Mouse (Mus musculus) testis, adult 2 months (tissue): ENCODE data around the gene Erg. TPM values are rescaled to one million over a fixed set of nuclear protein-coding genes. Genes with fewer than 3 reads are reported as not detected.

ENCODE experiments used
- H3K27ac ChIP-seq: fragments of 200-500 bp; 2 replicates; pipeline ENCODE4 v1.5.1; 2012; ENCODE audit warnings: low read depth, low read length; ENCODE audit not compliant: control insufficient read depth, insufficient read depth
- H3K27me3 ChIP-seq: fragments of 200-500 bp; 2 replicates; pipeline ENCODE4 v1.6.1; 2012; ENCODE audit warnings: mild to moderate bottlenecking, low read length, moderate library complexity; ENCODE audit not compliant: control insufficient read depth, insufficient read depth
- H3K36me3 ChIP-seq: fragments of 200-500 bp; 2 replicates; pipeline ENCODE4 v1.6.1; 2012; ENCODE audit warnings: mild to moderate bottlenecking, low read length; ENCODE audit not compliant: control insufficient read depth, insufficient read depth
- H3K4me1 ChIP-seq: fragments of 200-500 bp; 2 replicates; pipeline ENCODE4 v1.6.1; 2012; ENCODE audit warnings: low read length; ENCODE audit not compliant: control insufficient read depth, insufficient read depth
- H3K4me3 ChIP-seq: fragments of 200-500 bp; 2 replicates; pipeline ENCODE4 v1.5.1; 2012; ENCODE audit warnings: low read depth, mild to moderate bottlenecking, low read length, moderate library complexity, mixed read lengths; ENCODE audit not compliant: control insufficient read depth
- CTCF ChIP-seq: fragments of 200-500 bp; IDR thresholded peaks from 2 replicates; pipeline ENCODE4 v1.5.1; 2012; ENCODE audit warnings: low read depth, mild to moderate bottlenecking, inconsistent platforms, low read length, moderate library complexity; ENCODE audit not compliant: control insufficient read depth, insufficient read depth, insufficient replicate concordance
- POLR2A ChIP-seq: fragments of 200-500 bp; IDR thresholded peaks from 2 replicates; pipeline ENCODE4 v1.6.1; 2012; ENCODE audit warnings: low read depth, mild to moderate bottlenecking, inconsistent platforms, low read length, moderate library complexity; ENCODE audit not compliant: control insufficient read depth
- polyA plus RNA-seq: library from polyadenylated mRNA; depleted of rRNA; stranded (reverse); fragments of >200 nt; gene quantifications from 2 replicates; pipeline ENCODE4 v1.2.3, GENCODE M21; 2012; rRNA removed

Erg gene
- 1.5 and 2.0 TPM in 2 replicates for polyA plus RNA-seq

DNA sequence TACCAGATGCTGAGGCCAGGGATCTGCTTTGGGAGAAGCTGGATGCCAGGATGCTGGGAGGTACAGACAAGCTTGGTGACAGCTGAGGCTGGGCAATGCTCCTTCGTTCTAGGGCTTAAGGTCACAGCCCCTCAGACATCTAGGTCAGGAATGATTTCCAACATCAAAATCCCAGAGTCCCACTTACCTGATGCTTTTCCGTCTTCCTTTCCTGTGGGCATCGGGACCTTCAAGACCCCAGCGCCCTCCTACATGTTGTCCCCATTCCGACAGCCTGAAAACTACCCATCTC lies at the start of gene Erg:
Erg (minus strand) TSS at position 283 of the 292 bp plus-strand sequence.
- Histone ChIP-seq H3K4me1 (peaks cover 7% of the 10 kb centered on the region), H3K4me3 (peak within 1 kb of the TSS; percentile 41), H3K27ac (no peak within 1 kb of the TSS), H3K27me3 (no peaks in the 10 kb centered on the region), H3K36me3 (no peaks in the 10 kb centered on the region)
- TF ChIP-seq CTCF (no peak), POLR2A (no peak)

DNA sequence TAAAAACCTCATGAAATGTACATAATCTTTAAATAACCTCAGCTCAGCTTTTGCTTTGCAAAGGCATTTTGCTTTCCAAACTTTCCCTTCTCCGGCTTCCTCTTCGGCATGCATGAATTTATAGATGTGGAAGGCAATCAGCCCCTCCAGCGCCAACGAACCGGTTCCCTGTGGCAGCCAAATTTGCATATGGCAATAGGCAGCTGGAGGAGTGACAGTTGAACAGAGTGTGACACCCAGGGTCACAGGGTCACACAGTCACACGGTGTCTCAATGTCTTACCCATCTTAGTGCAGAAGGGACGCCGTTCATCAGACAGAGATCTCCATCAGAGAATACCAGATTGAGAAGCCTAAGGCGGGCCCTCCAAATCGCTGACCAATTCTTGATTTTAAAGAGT lies 45.4 kb upstream of the Erg start:
- Histone ChIP-seq H3K4me1 (no peaks in the 10 kb centered on the region), H3K27ac (no peak overlapping the region), H3K4me3 (no peak overlapping the region), H3K36me3 (no peaks in the 10 kb centered on the region), H3K27me3 (no peaks in the 10 kb centered on the region)
- TF ChIP-seq CTCF (no peak), POLR2A (no peak)

- Histone ChIP-seq H3K36me3 (no peaks in the 10 kb centered on the region), H3K4me1 (no peaks in the 10 kb centered on the region), H3K27ac (no peak overlapping the region), H3K27me3 (no peaks in the 10 kb centered on the region), H3K4me3 (no peak overlapping the region)
- TF ChIP-seq POLR2A (no peak), CTCF (no peak)
Observed at GRCm38 (mm10) chr16:95623876-95624770, 37.7 kb upstream of the Erg start.

DNA sequence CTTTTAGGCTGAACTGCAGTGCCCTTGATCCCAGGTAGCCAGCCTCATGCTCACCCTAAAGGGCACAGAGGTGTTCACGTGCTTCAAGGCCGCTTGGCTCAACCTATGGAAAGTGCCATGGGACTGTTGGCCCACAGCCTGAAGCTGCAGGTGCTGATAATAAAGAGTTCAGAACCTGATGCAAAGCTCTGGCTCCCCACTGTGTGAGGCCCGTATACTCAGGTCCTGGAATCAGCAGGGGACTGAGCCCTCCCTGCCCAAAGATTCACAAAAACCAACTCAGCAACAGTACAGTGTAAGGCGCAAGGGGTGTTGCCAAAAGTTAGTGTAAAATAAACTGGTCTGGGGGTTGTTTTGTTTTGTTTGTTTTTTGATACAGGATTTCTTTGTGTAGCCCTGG lies 36.7 kb upstream of the Erg start:
- Histone ChIP-seq H3K27ac (no peak overlapping the region), H3K4me1 (no peaks in the 10 kb centered on the region), H3K4me3 (no peak overlapping the region), H3K27me3 (no peaks in the 10 kb centered on the region), H3K36me3 (no peaks in the 10 kb centered on the region)
- no peak for TF ChIP-seq POLR2A
- no peak for TF ChIP-seq CTCF

DNA sequence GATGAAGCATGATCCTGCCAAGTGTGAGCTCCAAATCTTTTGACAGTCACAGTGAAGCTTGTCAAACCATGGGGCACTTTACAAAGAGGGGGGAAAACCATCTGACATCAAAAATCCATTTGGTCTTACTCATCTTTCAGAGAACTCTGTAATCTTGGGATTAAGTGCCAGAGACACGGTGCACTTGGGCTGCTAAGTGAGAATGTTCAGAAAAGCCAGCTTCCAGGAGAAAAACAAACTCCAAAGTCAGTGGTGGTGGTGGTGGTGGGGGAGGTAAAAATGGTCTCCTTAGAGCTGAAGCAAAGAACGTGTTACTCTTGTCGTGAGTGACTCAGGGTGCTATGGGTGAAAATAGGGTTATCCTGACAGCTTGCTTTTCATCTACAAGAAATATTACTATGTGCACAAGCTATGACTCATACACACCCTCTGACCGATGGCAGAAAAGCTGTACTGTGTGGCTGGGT lies 33.5 kb upstream of the Erg start:
- Histone ChIP-seq H3K27me3 (no peaks in the 10 kb centered on the region), H3K27ac (no peak overlapping the region), H3K36me3 (no peaks in the 10 kb centered on the region), H3K4me1 (no peaks in the 10 kb centered on the region), H3K4me3 (no peak overlapping the region)
- no peak for TF ChIP-seq POLR2A
- no peak for TF ChIP-seq CTCF

GRCm38 (mm10) chr16:95618206-95618605 lies 31.8 kb upstream of the Erg start:
- H3K4me1 ChIP-seq, result no peaks in the 10 kb centered on the region
- TF ChIP-seq POLR2A, result no peak
- no peak for TF ChIP-seq CTCF
- no peak overlapping the region for H3K27ac ChIP-seq
- no peak overlapping the region for H3K4me3 ChIP-seq
- no peaks in the 10 kb centered on the region for H3K27me3 ChIP-seq
- H3K36me3 ChIP-seq, result no peaks in the 10 kb centered on the region

- Histone ChIP-seq H3K4me3 (no peak overlapping the region), H3K27ac (no peak overlapping the region), H3K36me3 (no peaks in the 10 kb centered on the region), H3K4me1 (no peaks in the 10 kb centered on the region), H3K27me3 (no peaks in the 10 kb centered on the region)
- TF ChIP-seq CTCF (no peak), POLR2A (no peak)
Observed at GRCm38 (mm10) chr16:95617720-95618119, 31.3 kb upstream of the Erg start.

- no peaks in the 10 kb centered on the region for H3K27me3 ChIP-seq
- H3K36me3 ChIP-seq, result no peaks in the 10 kb centered on the region
- peak; percentile 97; the same call in 1 of the 2 replicates for TF ChIP-seq CTCF
- no peak for TF ChIP-seq POLR2A
- H3K27ac ChIP-seq, result no peak overlapping the region
- H3K4me3 ChIP-seq, result no peak overlapping the region
- no peaks in the 10 kb centered on the region for H3K4me1 ChIP-seq
Observed at GRCm38 (mm10) chr16:95615579-95615978, 29.2 kb upstream of the Erg start.
